Mouse (Mus musculus) embryo, embryonic 11 days (tissue): Measurements from ENCODE around the gene Lclat1.
"Not testable (repeated sequence)": the region's sequence is repeated elsewhere in the genome, so short reads cannot be mapped to it uniquely, and the experiment has no call there.

Source experiments
- DNase-seq: peaks from one replicate; pipeline ENCODE4 v3.0.0-alpha.2; 2015

The Lclat1 gene

GRCm38 (mm10) chr17:73246926-73247325, 139.1 kb downstream of the Lclat1 start:
- no peak for DNase-seq

GRCm38 (mm10) chr17:73247758-73248157, 140.0 kb downstream of the Lclat1 start:
- DNase-seq, result no peak

- DNase-seq, result no peak
Observed at GRCm38 (mm10) chr17:73250488-73251141, 142.8 kb downstream of the Lclat1 start.

GRCm38 (mm10) chr17:73251142-73251502, 143.3 kb downstream of the Lclat1 start:
- DNase-seq, result no peak

GRCm38 (mm10) chr17:73251812-73252608, 144.2 kb downstream of the Lclat1 start:
- no peak for DNase-seq

GRCm38 (mm10) chr17:73253291-73253969, 145.6 kb downstream of the Lclat1 start:
- peak; percentile 11 for DNase-seq

- DNase-seq, result no peak
Observed at GRCm38 (mm10) chr17:73255801-73256200, 148.0 kb downstream of the Lclat1 start.

- DNase-seq, result peak; percentile 22
Observed at GRCm38 (mm10) chr17:73258620-73259019, 150.8 kb downstream of the Lclat1 start.

GRCm38 (mm10) chr17:73259258-73259657, 151.5 kb downstream of the Lclat1 start:
- DNase-seq, result not testable (repeated sequence)

- DNase-seq, result no peak
Observed at GRCm38 (mm10) chr17:73262558-73262957, 154.8 kb downstream of the Lclat1 start.

- DNase-seq, result no peak
Observed at GRCm38 (mm10) chr17:73263077-73263501, 155.3 kb downstream of the Lclat1 start.

GRCm38 (mm10) chr17:73270871-73271796, 163.3 kb downstream of the Lclat1 start:
- DNase-seq, result no peak

GRCm38 (mm10) chr17:73271797-73272600, 164.2 kb downstream of the Lclat1 start:
- no peak for DNase-seq

- no peak for DNase-seq
Observed at GRCm38 (mm10) chr17:73273809-73274208, 166.0 kb downstream of the Lclat1 start.

- DNase-seq, result no peak
Observed at GRCm38 (mm10) chr17:73275066-73275465, 167.3 kb downstream of the Lclat1 start.

- DNase-seq, result no peak
Observed at GRCm38 (mm10) chr17:73277770-73278169, 170.0 kb downstream of the Lclat1 start.

GRCm38 (mm10) chr17:73282702-73283101, 174.9 kb downstream of the Lclat1 start:
- not testable (repeated sequence) for DNase-seq

GRCm38 (mm10) chr17:73284301-73284700, 176.5 kb downstream of the Lclat1 start:
- DNase-seq, result no peak
